Mouse (Mus musculus) left cerebral cortex, adult 18-20 months (tissue): ENCODE results near the gene Stc2. TPM values are rescaled to one million over a fixed set of nuclear protein-coding genes. Genes with fewer than 3 reads are reported as not detected.

Experiments
- DNase-seq, 2 experiments: peaks; one replicate each; pipeline ENCODE4 v3.0.0; 2021 to 2022; ENCODE audit warnings: low spot score in 2 of 2, mixed read lengths in 1 of 2
- total RNA-seq, 2 experiments: library from RNA; stranded (reverse); gene quantifications; 2 replicates each; pipeline ENCODE4 v1.2.3; 2021

Stc2 gene
- total RNA-seq, 2 experiments from 2014 or later, result 0.81 to 1.0 TPM

DNA sequence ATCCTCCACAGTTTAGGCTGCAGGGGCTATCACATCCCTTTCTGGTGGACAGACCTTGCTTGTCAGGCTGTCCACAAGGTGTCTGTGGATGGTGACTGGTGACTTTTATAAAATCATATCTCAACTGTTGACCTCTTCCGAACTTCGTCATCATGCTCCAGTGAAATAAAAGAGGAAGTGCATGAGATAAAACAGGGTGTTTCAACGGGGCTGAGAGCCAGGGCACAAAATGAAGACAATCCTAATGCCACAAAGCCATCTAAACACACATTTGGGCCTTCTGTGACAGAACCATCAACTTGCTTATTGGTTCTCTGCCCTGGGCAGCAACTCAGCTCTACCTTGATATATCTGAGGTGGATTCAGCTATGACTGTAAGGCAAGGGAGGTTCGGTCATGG, 3.0 kb downstream of the Stc2 start:
- DNase-seq, result no peak

DNA sequence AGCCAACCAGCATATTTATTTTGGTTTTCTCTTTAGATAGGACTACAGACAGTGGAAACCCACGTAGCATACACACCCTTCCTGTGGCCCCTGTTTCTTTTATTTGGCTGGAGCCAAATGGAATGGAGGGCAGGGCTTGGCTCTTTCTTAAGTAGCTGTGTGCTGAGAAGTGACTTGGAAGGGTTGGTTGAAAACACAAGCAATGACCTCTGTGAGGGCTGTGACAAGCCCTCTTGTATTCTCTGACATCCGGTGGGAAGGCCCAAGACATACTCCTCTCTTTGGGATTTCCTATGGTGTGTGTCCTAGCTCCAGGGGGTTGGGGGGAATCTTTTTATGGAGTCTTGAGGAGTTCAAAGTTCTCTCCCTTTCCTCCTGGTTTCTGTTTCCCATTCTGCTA, 3.5 kb downstream of the Stc2 start:
- DNase-seq, result no peak

DNA sequence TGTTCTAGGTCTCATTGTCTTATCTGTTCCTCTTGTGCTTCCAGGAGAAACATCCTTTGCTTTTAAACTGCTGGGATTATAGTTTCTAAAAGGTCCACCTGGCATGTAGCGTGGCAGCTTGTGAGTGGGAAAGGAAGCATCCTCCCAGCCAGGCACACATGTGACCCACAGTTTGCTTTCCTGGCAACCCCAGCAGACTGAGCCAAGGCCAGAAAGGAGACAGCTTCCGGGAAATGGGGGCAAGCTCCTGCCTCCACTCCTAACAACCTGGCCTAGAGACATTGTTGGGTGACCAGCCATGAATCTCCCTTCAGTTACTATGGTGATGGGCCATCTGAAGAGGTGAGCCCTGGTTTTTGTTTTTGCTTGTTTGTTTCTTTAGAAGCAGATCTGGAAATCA, 3.9 kb downstream of the Stc2 start:
- no peak for DNase-seq

DNA sequence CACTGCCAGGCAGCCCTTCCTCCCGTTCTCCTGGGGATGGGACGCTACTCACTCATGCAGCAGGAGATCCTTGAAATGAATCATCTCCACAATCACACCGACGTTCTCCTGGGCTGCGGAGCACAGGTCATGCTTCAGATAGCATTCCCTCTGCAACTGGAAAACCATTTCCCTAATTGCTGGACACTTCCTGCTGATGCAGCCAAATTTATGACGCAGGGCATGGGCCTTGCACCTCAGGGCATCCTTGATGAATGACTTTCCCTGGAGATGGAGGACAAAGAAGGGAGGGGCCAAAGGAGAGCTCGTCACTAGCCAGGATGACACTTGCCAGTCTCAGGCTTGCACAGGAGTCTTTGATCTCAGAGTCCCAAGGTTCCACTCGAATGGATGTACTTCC, 4.6 kb downstream of the Stc2 start:
- no peak for DNase-seq

DNA sequence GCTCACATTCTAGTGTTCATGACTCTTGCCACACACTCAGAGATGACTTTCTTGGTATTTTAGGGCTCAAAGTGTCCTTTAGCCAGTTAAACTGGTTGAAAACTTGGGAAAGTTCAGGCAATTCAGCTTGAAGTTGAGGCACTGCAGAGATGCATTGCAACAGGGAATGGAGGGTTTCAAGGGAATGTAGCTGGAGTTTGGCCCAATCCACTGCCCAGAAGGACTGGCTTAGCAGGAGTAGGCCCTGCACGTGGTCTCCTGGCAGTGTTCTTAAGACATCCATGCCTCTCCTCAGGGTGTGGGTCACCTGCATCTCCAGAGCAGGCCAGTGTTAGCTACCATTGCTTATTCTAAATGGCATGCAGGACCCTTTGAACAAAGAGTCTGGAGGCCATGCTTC, 7.0 kb downstream of the Stc2 start:
- DNase-seq, result no peak

DNA sequence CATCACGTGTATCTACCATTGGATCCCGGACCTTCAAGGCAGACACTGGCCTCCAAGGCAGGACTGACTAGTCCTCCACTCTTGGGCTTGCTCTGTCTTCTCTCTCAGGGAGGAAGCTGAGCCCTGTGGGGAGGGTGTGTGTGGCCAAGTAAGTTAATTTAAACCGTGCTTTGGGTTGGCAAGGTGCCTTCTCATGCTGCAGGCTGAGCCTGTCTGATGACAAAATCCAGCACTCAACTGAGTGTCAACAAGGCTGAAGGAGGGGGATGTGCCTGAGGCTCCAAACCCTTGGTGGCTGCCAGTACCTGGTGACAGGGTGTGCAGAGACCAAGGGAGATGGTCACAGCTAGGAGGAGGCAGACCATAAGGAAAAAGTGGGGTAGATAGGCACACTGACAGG, 7.5 kb downstream of the Stc2 start:
- DNase-seq, result no peak

DNA sequence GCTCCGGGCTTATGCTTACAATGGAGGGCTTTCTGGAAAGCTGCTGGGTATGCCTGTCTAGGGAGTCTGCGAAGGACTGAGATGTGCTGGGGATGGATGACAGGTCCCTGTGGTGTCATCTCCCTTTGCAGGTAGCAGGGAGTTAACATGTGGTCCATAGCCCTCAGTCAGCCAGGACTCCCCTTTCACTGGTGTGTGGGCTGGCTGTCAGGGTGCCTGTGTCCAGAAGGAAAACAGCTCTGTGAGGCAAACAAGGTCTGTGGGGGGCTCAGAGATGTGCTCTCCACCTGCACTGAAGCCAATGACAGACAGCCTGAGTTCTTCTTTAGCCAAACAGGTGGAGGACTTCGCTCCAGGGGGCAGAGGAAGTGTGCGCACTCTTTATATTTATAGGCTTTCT, 8.8 kb downstream of the Stc2 start:
- no peak for DNase-seq

DNA sequence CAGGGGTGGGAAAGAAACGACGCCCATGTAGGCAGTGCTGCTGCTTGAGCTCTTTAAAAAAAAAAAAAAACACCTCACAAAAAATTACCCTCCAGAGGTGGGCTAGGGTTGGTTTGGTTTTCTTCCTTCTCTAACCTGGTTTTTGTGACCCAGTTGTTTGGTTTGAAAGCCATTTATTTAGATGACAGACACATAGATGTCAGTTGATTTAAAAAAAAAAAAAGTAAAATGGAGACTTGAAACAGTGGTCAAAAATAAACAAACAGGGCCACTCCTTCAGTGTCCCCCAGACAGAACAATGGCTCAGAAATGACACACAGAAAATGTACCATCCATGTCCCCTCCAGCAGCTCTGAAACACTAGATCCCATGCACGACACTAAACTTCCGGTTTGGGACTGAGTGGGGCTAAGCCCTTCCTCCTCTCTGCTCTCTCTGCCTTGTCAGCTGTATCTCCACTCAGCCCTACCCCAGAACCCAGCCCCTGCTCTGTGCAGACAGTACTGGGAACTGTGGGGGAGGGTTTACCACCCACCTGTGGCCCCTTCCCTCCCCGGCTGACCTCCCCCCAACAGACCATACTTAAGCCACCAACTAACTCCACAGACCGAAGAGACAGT, 10.5 kb downstream of the Stc2 start:
- DNase-seq, result no peak

DNA sequence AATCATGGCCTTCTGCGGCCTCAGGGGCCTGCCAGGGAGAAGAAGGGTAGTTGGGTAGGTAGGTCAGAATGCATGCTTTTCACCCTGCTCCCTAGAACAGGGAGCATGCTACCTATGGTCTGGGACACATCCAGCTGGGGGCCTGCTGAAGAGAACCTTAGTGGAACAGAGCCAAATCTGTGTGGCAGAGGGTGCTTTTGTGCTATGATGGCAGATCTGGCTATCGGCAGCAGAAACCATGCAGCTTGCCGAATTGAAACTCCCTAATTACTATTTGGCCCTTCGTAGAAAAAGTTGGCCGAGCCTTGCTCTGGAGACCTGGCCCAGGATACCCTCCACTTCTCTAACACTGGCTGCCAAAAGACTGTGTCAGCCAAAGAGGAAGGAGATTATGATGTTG, 11.4 kb downstream of the Stc2 start:
- DNase-seq, result no peak

DNA sequence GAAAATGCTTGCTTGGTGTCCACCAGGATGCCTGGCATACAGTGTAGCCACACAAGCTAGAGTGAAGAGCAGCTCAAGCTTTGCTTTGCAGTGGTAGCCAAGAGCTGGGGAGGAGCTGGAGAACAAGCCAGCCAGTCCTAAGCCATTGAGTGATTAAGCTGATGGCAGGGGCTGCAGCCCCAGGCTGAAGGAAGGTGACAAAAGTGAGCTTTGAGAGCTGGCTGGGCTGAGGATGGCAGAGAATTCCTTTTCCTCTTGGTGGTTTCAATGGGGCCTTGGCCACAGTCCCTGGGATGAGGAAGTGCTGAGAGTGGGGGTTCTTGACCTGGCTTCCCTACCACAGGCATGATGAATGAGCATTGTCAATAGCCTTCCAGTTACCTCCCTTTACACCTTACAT, 13.0 kb downstream of the Stc2 start:
- no peak for DNase-seq

DNA sequence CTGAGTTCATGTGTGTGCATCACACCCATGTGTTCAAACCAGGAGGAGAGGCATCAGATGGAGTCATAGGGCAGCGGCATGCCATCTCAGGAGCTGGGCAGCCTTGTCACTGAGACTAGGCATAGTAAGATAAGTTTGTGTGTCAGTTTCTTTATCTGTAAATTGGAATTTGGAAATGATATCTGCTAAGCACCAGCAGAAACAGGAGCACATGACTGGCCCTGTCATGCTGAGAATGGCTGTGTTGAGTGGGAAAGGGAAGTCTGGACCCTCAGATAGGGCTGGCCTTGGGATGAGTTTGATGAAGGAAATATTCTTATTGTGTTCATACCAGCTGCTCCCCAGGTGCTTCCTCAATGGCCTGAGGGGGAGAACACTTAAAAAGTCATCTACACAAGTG, 14.1 kb downstream of the Stc2 start:
- DNase-seq, result no peak

DNA sequence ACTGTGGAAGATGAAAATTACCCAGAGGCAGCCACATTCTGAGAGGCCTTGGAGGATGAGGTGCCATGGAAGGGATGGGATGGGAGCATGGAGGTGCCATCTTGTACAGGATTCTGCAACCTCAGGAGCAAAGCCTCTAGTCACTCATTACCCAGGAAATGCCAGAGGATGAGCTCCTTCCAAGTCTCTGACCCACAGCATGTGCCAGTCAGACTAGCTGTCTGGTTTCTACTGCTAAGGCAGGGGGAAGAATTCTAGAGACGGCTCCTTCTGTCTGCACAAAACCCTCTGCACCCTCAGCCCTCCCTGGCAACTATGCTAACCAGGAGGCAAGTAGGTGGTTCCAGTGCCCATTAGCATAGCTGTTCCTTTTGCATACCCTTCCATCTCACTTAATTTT, 15.4 kb downstream of the Stc2 start:
- DNase-seq, result no peak

Other genes with a start within 250 kb of the Stc2 start
- not detected for gene Gm17332, start 187.6 kb downstream of the Stc2 start, total RNA-seq